Mouse (Mus musculus): Measurements from ENCODE around the gene Plekhg2. TPM values are rescaled to one million over a fixed set of nuclear protein-coding genes. Genes with fewer than 3 reads are reported as not detected.

Plekhg2 gene
- polyA plus RNA-seq, 1 experiment: 6.3 TPM

- no peak for DNase-seq (ENCODE audit: extremely low spot score in 1 of 2, low spot score in 1 of 2)
These were observed 4.0 kb downstream of the Plekhg2 start for GRCm38 (mm10) chr7:28368276-28368920.

GRCm38 (mm10) chr7:28367663-28368275 lies 4.6 kb downstream of the Plekhg2 start:
- no peak for DNase-seq (ENCODE audit: extremely low spot score in 1 of 2, low spot score in 1 of 2)

- DNase-seq (ENCODE audit: extremely low spot score in 1 of 2, low spot score in 1 of 2): no peak
These were observed 9.8 kb downstream of the Plekhg2 start for GRCm38 (mm10) chr7:28362441-28363060.

GRCm38 (mm10) chr7:28361647-28362341 lies 10.6 kb downstream of the Plekhg2 start:
- no peak for DNase-seq (ENCODE audit: extremely low spot score in 1 of 2, low spot score in 1 of 2)

GRCm38 (mm10) chr7:28360291-28360690 lies 12.1 kb downstream of the Plekhg2 start:
- no peak for DNase-seq (ENCODE audit: extremely low spot score in 1 of 2, low spot score in 1 of 2)

GRCm38 (mm10) chr7:28359854-28360253 lies 12.5 kb downstream of the Plekhg2 start:
- DNase-seq (ENCODE audit: extremely low spot score in 1 of 2, low spot score in 1 of 2): no peak

GRCm38 (mm10) chr7:28358431-28358830 lies 14.0 kb downstream of the Plekhg2 start:
- no peak for DNase-seq (ENCODE audit: extremely low spot score in 1 of 2, low spot score in 1 of 2)

GRCm38 (mm10) chr7:28357984-28358383 lies 14.4 kb downstream of the Plekhg2 start:
- no peak for DNase-seq (ENCODE audit: extremely low spot score in 1 of 2, low spot score in 1 of 2)

GRCm38 (mm10) chr7:28356981-28357380 lies 15.4 kb downstream of the Plekhg2 start:
- DNase-seq (ENCODE audit: extremely low spot score in 1 of 2, low spot score in 1 of 2): no peak

- no peak for DNase-seq (ENCODE audit: extremely low spot score in 1 of 2, low spot score in 1 of 2)
These were observed 17.2 kb downstream of the Plekhg2 start for GRCm38 (mm10) chr7:28355221-28355620.

GRCm38 (mm10) chr7:28354596-28354995 lies 17.8 kb downstream of the Plekhg2 start:
- DNase-seq (ENCODE audit: extremely low spot score in 1 of 2, low spot score in 1 of 2): no peak

- DNase-seq (ENCODE audit: extremely low spot score in 1 of 2, low spot score in 1 of 2): no peak
These were observed 18.3 kb downstream of the Plekhg2 start for GRCm38 (mm10) chr7:28354113-28354581.

- no peak for DNase-seq (ENCODE audit: extremely low spot score in 1 of 2, low spot score in 1 of 2)
These were observed 19.1 kb downstream of the Plekhg2 start for GRCm38 (mm10) chr7:28353267-28353666.

- DNase-seq (ENCODE audit: extremely low spot score in 1 of 2, low spot score in 1 of 2): no peak
These were observed 20.7 kb downstream of the Plekhg2 start for GRCm38 (mm10) chr7:28351676-28352191.

- peak; percentile 93 to 99 for DNase-seq (ENCODE audit: extremely low spot score in 1 of 2, low spot score in 1 of 2)
These were observed 22.1 kb downstream of the Plekhg2 start, which contains the start of gene Rps16 for GRCm38 (mm10) chr7:28350155-28350883. Rps16 (plus strand) TSS chr7:28350652.

- DNase-seq (ENCODE audit: extremely low spot score in 1 of 2, low spot score in 1 of 2): no peak
These were observed 23.8 kb downstream of the Plekhg2 start for GRCm38 (mm10) chr7:28348601-28349000.

- DNase-seq (ENCODE audit: extremely low spot score in 1 of 2, low spot score in 1 of 2): no peak
These were observed 24.7 kb downstream of the Plekhg2 start for GRCm38 (mm10) chr7:28347746-28348145.

- peak in 1 of 2 experiments; percentile 83 for DNase-seq (ENCODE audit: extremely low spot score in 1 of 2, low spot score in 1 of 2)
These were observed 27.8 kb downstream of the Plekhg2 start for GRCm38 (mm10) chr7:28344637-28345036.

- no peak for DNase-seq (ENCODE audit: extremely low spot score in 1 of 2, low spot score in 1 of 2)
These were observed 31.0 kb downstream of the Plekhg2 start for GRCm38 (mm10) chr7:28341381-28341780.

Measured in frontal cortex, adult 2 months (tissue).